32 mouse cellular contexts compared by ENCODE assay signal in the genomic region with DNA sequence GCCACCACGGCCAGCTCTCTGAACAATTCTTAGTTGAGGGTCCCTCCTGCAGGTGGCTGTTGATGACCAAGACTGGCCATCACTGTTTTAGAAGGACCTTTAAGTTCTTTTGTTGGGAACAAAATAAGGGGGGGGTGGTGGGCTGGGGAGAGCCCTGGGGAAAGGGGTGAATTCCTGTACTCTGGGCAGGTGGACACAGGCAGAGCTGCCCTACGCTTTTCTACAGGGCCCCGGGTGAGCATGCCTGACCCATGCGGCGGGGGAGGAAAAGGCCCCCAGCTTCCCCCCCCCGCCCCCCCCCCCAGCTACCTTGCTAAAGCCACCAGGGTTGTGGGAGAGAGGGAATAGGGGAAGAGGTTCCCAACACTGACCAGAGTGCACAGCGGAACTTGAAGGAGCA. TPM values are rescaled to one million over a fixed set of nuclear protein-coding genes. Genes with fewer than 3 reads are reported as not detected.
DNase-seq lines count a peak whose midpoint lies in the region; ATAC-seq and TF ChIP-seq lines count a peak whose summit lies in the region.
"Had no signal": no experiment of that assay in that cellular context is flagged by ENCODE, and none has a peak within 500 bp of the region (broad histone marks: within the 10 kb centered on the region; RNA-seq: fewer than 3 reads in every experiment).

No protein-coding gene starts in this region.

- DNase-seq in forebrain, postnatal 0 days = no peak
- no peak for DNase-seq in lung, embryonic 14.5 days
- no peak for DNase-seq in lung, postnatal 10 days
- no peak for DNase-seq in midbrain, embryonic 14.5 days
- DNase-seq: adrenal gland, postnatal 10 days; adrenal gland, postnatal 36 days; B cell, adult 2 months; cerebellum, adult 18-20 months; cerebellum, adult 9-10 months; cerebellum, postnatal 14 days; gastrocnemius, adult 2 months; gastrocnemius, postnatal 14 days; heart, adult 18-20 months; heart, postnatal 10 days; heart, postnatal 4 days had no signal

- 85% methylated on average over 7 of the region's 7 CpGs for WGBS in forebrain, embryonic 13.5 days
- WGBS in forebrain, postnatal 0 days = 76% methylated on average over 7 of the region's 7 CpGs
- 71% methylated on average over 7 of the region's 7 CpGs for WGBS in lung, embryonic 14.5 days
- 77% methylated on average over 7 of the region's 7 CpGs for WGBS in midbrain, embryonic 16.5 days
- WGBS in midbrain, embryonic 14.5 days = 81% methylated on average over 7 of the region's 7 CpGs

- H3K9me3 ChIP-seq in forebrain, embryonic 13.5 days (replicated peaks) = no peaks in the 10 kb centered on the region
- no peaks in the 10 kb centered on the region for H3K9me3 ChIP-seq in forebrain, postnatal 0 days (ENCODE audit: low read length)
- H3K9me3 ChIP-seq in lung, embryonic 14.5 days (ENCODE audit: low read depth, low read length) = no peaks in the 10 kb centered on the region
- no peaks in the 10 kb centered on the region for H3K9me3 ChIP-seq in midbrain, embryonic 16.5 days (replicated peaks; ENCODE audit: control insufficient read depth, low read length, poor library complexity, severe bottlenecking)
- H3K9me3 ChIP-seq in midbrain, embryonic 14.5 days (ENCODE audit: control insufficient read depth, low read length) = no peaks in the 10 kb centered on the region
- H3K9me3 ChIP-seq: forebrain, embryonic 10.5 days; G1E; heart, embryonic 12.5 days; heart, embryonic 15.5 days; hindbrain, embryonic 12.5 days; hindbrain, embryonic 15.5 days; intestine, embryonic 15.5 days had no signal

- no peak overlapping the region for H3K9ac ChIP-seq in forebrain, embryonic 13.5 days
- H3K9ac ChIP-seq in forebrain, postnatal 0 days = no peak overlapping the region
- no peak overlapping the region for H3K9ac ChIP-seq in lung, embryonic 14.5 days
- H3K9ac ChIP-seq in midbrain, embryonic 16.5 days (ENCODE audit: low read depth, low read length) = no peak overlapping the region
- no peak overlapping the region for H3K9ac ChIP-seq in midbrain, embryonic 14.5 days (replicated peaks; ENCODE audit: low read length)
- H3K9ac ChIP-seq: heart, embryonic 12.5 days; heart, embryonic 15.5 days; hindbrain, embryonic 12.5 days; hindbrain, embryonic 15.5 days; intestine, embryonic 15.5 days had no signal

- ATAC-seq in forebrain, embryonic 13.5 days = peak; percentile 63; the same call in 1 of the 2 replicates
- ATAC-seq in forebrain, postnatal 0 days = no peak
- ATAC-seq in lung, embryonic 14.5 days (ENCODE audit: insufficient read depth) = peak; percentile 63; the same call in 1 of the 2 replicates
- ATAC-seq in midbrain, embryonic 16.5 days = peak; percentile 56; the same call in 1 of the 2 replicates
- no peak for ATAC-seq in midbrain, embryonic 14.5 days (ENCODE audit: low FRiP score, low TSS enrichment)
- ATAC-seq: forebrain, embryonic 16.5 days; intestine, embryonic 15.5 days; Patski had no signal

- H3K4me3 ChIP-seq in forebrain, embryonic 13.5 days = no peak overlapping the region
- H3K4me3 ChIP-seq in forebrain, postnatal 0 days (ENCODE audit: low read depth, low read length) = no peak overlapping the region
- no peak overlapping the region for H3K4me3 ChIP-seq in lung, embryonic 14.5 days (ENCODE audit: low read depth, low read length)
- no peak overlapping the region for H3K4me3 ChIP-seq in midbrain, embryonic 16.5 days (ENCODE audit: low read depth, low read length)
- H3K4me3 ChIP-seq in midbrain, embryonic 14.5 days (replicated peaks; ENCODE audit: low read depth, low read length) = no peak overlapping the region
- H3K4me3 ChIP-seq: forebrain, embryonic 10.5 days; gastrocnemius, adult 2 months; heart, embryonic 12.5 days; heart, embryonic 15.5 days; hindbrain, embryonic 12.5 days; hindbrain, embryonic 15.5 days; intestine, embryonic 15.5 days had no signal

- H3K4me2 ChIP-seq in forebrain, embryonic 13.5 days = no peak overlapping the region
- no peak overlapping the region for H3K4me2 ChIP-seq in forebrain, postnatal 0 days (ENCODE audit: low read depth)
- H3K4me2 ChIP-seq in lung, embryonic 14.5 days = no peak overlapping the region
- H3K4me2 ChIP-seq in midbrain, embryonic 16.5 days (ENCODE audit: low read length) = no peak overlapping the region
- no peak overlapping the region for H3K4me2 ChIP-seq in midbrain, embryonic 14.5 days (ENCODE audit: low read length)
- H3K4me2 ChIP-seq: heart, embryonic 12.5 days; heart, embryonic 15.5 days; hindbrain, embryonic 12.5 days; hindbrain, embryonic 15.5 days; intestine, embryonic 15.5 days had no signal

- peaks cover 9% of the 10 kb centered on the region for H3K36me3 ChIP-seq in forebrain, embryonic 13.5 days (ENCODE audit: poor library complexity, severe bottlenecking)
- peaks cover 6% of the 10 kb centered on the region for H3K36me3 ChIP-seq in forebrain, postnatal 0 days (ENCODE audit: insufficient read depth)
- peaks cover 11% of the 10 kb centered on the region for H3K36me3 ChIP-seq in lung, embryonic 14.5 days (ENCODE audit: insufficient read depth)
- peaks cover 5% of the 10 kb centered on the region; the same call in 1 of the 2 replicates for H3K36me3 ChIP-seq in midbrain, embryonic 16.5 days (ENCODE audit: control insufficient read depth, insufficient read depth, low read length)
- peaks cover 14% of the 10 kb centered on the region for H3K36me3 ChIP-seq in midbrain, embryonic 14.5 days (ENCODE audit: control insufficient read depth, insufficient read depth, low read length)

- H3K27ac ChIP-seq in forebrain, embryonic 13.5 days = no peak overlapping the region
- H3K27ac ChIP-seq in forebrain, postnatal 0 days (ENCODE audit: low read depth, low read length) = no peak overlapping the region
- no peak overlapping the region for H3K27ac ChIP-seq in lung, embryonic 14.5 days (ENCODE audit: low read depth)
- H3K27ac ChIP-seq in midbrain, embryonic 16.5 days (ENCODE audit: low read length) = no peak overlapping the region
- H3K27ac ChIP-seq in midbrain, embryonic 14.5 days (replicated peaks; ENCODE audit: low read depth, low read length) = no peak overlapping the region
- H3K27ac ChIP-seq: forebrain, embryonic 10.5 days; gastrocnemius, adult 2 months; heart, embryonic 15.5 days; hindbrain, embryonic 12.5 days; hindbrain, embryonic 15.5 days; intestine, embryonic 15.5 days had no signal

- TF ChIP-seq CTCF in forebrain, postnatal 0 days (IDR thresholded peaks at IDR 0.05; ENCODE audit: low read depth) = no peak
- no peak for TF ChIP-seq CTCF in lung, embryonic 14.5 days (IDR thresholded peaks at IDR 0.05; ENCODE audit: low read depth)

- H3K27me3 ChIP-seq in forebrain, embryonic 13.5 days = no peaks in the 10 kb centered on the region
- H3K27me3 ChIP-seq in forebrain, postnatal 0 days (ENCODE audit: insufficient read depth, low read length) = no peaks in the 10 kb centered on the region
- H3K27me3 ChIP-seq in lung, embryonic 14.5 days (ENCODE audit: insufficient read depth, low read length) = no peaks in the 10 kb centered on the region
- no peaks in the 10 kb centered on the region for H3K27me3 ChIP-seq in midbrain, embryonic 16.5 days (ENCODE audit: control insufficient read depth, insufficient read depth, low read depth, low read length)
- H3K27me3 ChIP-seq in midbrain, embryonic 14.5 days (ENCODE audit: control insufficient read depth, insufficient read depth, low read length) = no peaks in the 10 kb centered on the region
- H3K27me3 ChIP-seq: CH12.LX; heart, embryonic 12.5 days; heart, embryonic 15.5 days; hindbrain, embryonic 12.5 days; hindbrain, embryonic 15.5 days; intestine, embryonic 15.5 days; Patski had no signal

- H3K4me1 ChIP-seq in forebrain, embryonic 13.5 days = no peaks in the 10 kb centered on the region
- no peaks in the 10 kb centered on the region for H3K4me1 ChIP-seq in forebrain, postnatal 0 days (ENCODE audit: insufficient read depth)
- no peaks in the 10 kb centered on the region for H3K4me1 ChIP-seq in lung, embryonic 14.5 days (ENCODE audit: insufficient read depth)
- H3K4me1 ChIP-seq in midbrain, embryonic 16.5 days (ENCODE audit: control insufficient read depth, insufficient read depth, low read length) = no peaks in the 10 kb centered on the region
- no peaks in the 10 kb centered on the region for H3K4me1 ChIP-seq in midbrain, embryonic 14.5 days (ENCODE audit: control insufficient read depth, insufficient read depth, low read length)
- H3K4me1 ChIP-seq: forebrain, embryonic 10.5 days; heart, embryonic 15.5 days; hindbrain, embryonic 12.5 days; hindbrain, embryonic 15.5 days; intestine, embryonic 15.5 days had no signal

RNA-seq across cellular contexts. Expression of a gene that starts 39.4 kb away (rescaled TPM):
- polyA plus RNA-seq in forebrain, embryonic 13.5 days (2015; fragmentation: Nextera tagmentation; extraction: Ambion mirVana) = not detected in 2 replicates
- total RNA-seq in forebrain, postnatal 0 days (2014; rRNA removed) = not detected in 2 replicates
- polyA plus RNA-seq in forebrain, postnatal 0 days (2015; fragmentation: Nextera tagmentation; extraction: Ambion mirVana) = not detected in 2 replicates
- not detected in 2 replicates for polyA plus RNA-seq in lung, embryonic 14.5 days (2014; fragmentation: Nextera tagmentation; extraction: Ambion mirVana)
- not detected in 2 replicates for polyA plus RNA-seq in midbrain, embryonic 16.5 days (2015; fragmentation: Nextera tagmentation; extraction: Ambion mirVana)
- polyA plus RNA-seq in midbrain, embryonic 14.5 days (2014; fragmentation: Nextera tagmentation; extraction: Ambion mirVana) = not detected in 2 replicates
- total RNA-seq: adrenal gland, adult 18-20 months; adrenal gland, postnatal 10 days; adrenal gland, postnatal 36 days; CH12.LX; G1E; gastrocnemius, adult 2 months; gastrocnemius, postnatal 14 days; gastrocnemius, postnatal 4 days; heart, adult 18-20 months; heart, postnatal 10 days; heart, postnatal 4 days had no signal
- polyA plus RNA-seq: embryonic facial prominence, embryonic 11.5 days; embryonic facial prominence, embryonic 14.5 days; forebrain, embryonic 10.5 days; forebrain, embryonic 16.5 days; frontal cortex, adult 2 months; G1E; heart, embryonic 12.5 days; heart, embryonic 15.5 days; hindbrain, embryonic 12.5 days; hindbrain, embryonic 15.5 days; intestine, embryonic 15.5 days; Patski had no signal

Comparison
In these comparisons a context has a peak if more than half of its experiments do, and no peak if none do; other contexts are left out.
1. ATAC-seq: peak in forebrain, embryonic 13.5 days (single experiment), lung, embryonic 14.5 days (single experiment) and midbrain, embryonic 16.5 days (single experiment); none in forebrain, postnatal 0 days (single experiment) and midbrain, embryonic 14.5 days (single experiment).